Mouse (Mus musculus): ENCODE results near the gene Zfp414. TPM values are rescaled to one million over a fixed set of nuclear protein-coding genes. Genes with fewer than 3 reads are reported as not detected.

Gene Zfp414
- total RNA-seq, 2 experiments from 2014 or later = 6.0 to 6.6 TPM

GRCm38 (mm10) chr17:33649781-33650475, 21.0 kb downstream of the Zfp414 start:
- DNase-seq = no peak

- DNase-seq = no peak
Measured at GRCm38 (mm10) chr17:33666813-33667212, 37.9 kb downstream of the Zfp414 start.

GRCm38 (mm10) chr17:33669681-33670080, 40.8 kb downstream of the Zfp414 start:
- no peak for DNase-seq

GRCm38 (mm10) chr17:33673837-33674236, 44.9 kb downstream of the Zfp414 start:
- no peak for DNase-seq

GRCm38 (mm10) chr17:33675452-33675851, 46.6 kb downstream of the Zfp414 start:
- DNase-seq = no peak

GRCm38 (mm10) chr17:33676086-33676485, 47.2 kb downstream of the Zfp414 start:
- no peak for DNase-seq

- no peak for DNase-seq
Measured at GRCm38 (mm10) chr17:33678771-33679170, 49.9 kb downstream of the Zfp414 start.

Other genes starting within 250 kb of the Zfp414 start
- gene Zfp101, start 234.4 kb upstream of the Zfp414 start, total RNA-seq (2021) = 1 to 10 TPM; 3.3 to 4.7 TPM
- not detected for gene Actl9, start 196.2 kb upstream of the Zfp414 start, total RNA-seq (2021)
- 10 to 100 TPM; 12.1 to 13.2 TPM for gene Adamts10, start 104.9 kb upstream of the Zfp414 start, total RNA-seq (2021)
- under 1 TPM; 0.62 to 1.00 TPM for gene Myo1f, start 73.4 kb upstream of the Zfp414 start, total RNA-seq (2021)
- not detected for gene Pram1, start 9.0 kb downstream of the Zfp414 start, total RNA-seq (2021)
- gene Hnrnpm, start 57.8 kb downstream of the Zfp414 start, total RNA-seq (2021) = 10 to 100 TPM; 62.7 to 70.9 TPM
- gene March2, start 89.6 kb downstream of the Zfp414 start, total RNA-seq (2021) = 10 to 100 TPM; 89.8 to 90.4 TPM
- gene Rab11b, start 131.4 kb downstream of the Zfp414 start, total RNA-seq (2021) = 100 to 1,000 TPM; 125 to 136 TPM
- gene Angptl4, start 152.7 kb downstream of the Zfp414 start, total RNA-seq (2021) = 10 to 100 TPM in 1 of 2 experiments, 1 to 10 TPM in 1; 8.1 to 13.3 TPM
- gene Kank3, start 181.4 kb downstream of the Zfp414 start, total RNA-seq (2021) = 10 to 100 TPM; 18.5 to 20.7 TPM
- gene Rps28, start 195.5 kb downstream of the Zfp414 start, total RNA-seq (2021) = 100 to 1,000 TPM; 538 to 612 TPM
- 100 to 1,000 TPM; 326 to 339 TPM for gene Ndufa7, start 195.5 kb downstream of the Zfp414 start, total RNA-seq (2021)
- gene Cd320, start 214.0 kb downstream of the Zfp414 start, total RNA-seq (2021) = 10 to 100 TPM; 15.6 to 20.7 TPM
- gene Gm7029, start 244.7 kb downstream of the Zfp414 start, total RNA-seq (2021) = not detected